Mouse (Mus musculus) limb, embryonic 14.5 days (tissue): ENCODE measurements around the gene Rabl3. TPM values are rescaled to one million over a fixed set of nuclear protein-coding genes. Genes with fewer than 3 reads are reported as not detected.

Experiments
- ATAC-seq: fragments of 200-750 bp; cut with Nextera tagmentation; 2 replicates; pipeline ENCODE4 v1.8.0; 2017; ENCODE audit warnings: low read depth, moderate number of reproducible peaks, moderate TSS enrichment; ENCODE audit not compliant: low FRiP score
- DNase-seq: peaks from one replicate; pipeline ENCODE4 v3.0.0-alpha.2; 2015; ENCODE audit warnings: low spot score
- H3K27ac ChIP-seq: fragments of 300-500 bp; sonication (generic); replicated peaks from 2 replicates; pipeline ENCODE4 v1.5.1; 2014; ENCODE audit warnings: low read depth, mild to moderate bottlenecking, low read length, moderate library complexity, mixed read lengths
- H3K27me3 ChIP-seq: fragments of 300-500 bp; sonication (generic); 2 replicates; pipeline ENCODE4 v1.6.1; 2014; ENCODE audit warnings: low read length, mixed read lengths; ENCODE audit not compliant: control insufficient read depth, insufficient read depth
- H3K36me3 ChIP-seq: fragments of 300-500 bp; sonication (generic); 2 replicates; pipeline ENCODE4 v1.6.1; 2014; ENCODE audit warnings: mild to moderate bottlenecking, low read length, moderate library complexity, mixed read lengths; ENCODE audit not compliant: control insufficient read depth, insufficient read depth
- H3K4me1 ChIP-seq: fragments of 300-500 bp; sonication (generic); 2 replicates; pipeline ENCODE4 v1.6.1; 2014; ENCODE audit warnings: antibody characterized with exemption, low read length, mixed read lengths; ENCODE audit not compliant: control insufficient read depth, insufficient read depth
- H3K4me2 ChIP-seq: fragments of 300-500 bp; sonication (generic); replicated peaks from 2 replicates; pipeline ENCODE4 v1.6.1; 2014; ENCODE audit warnings: low read depth, mild to moderate bottlenecking, low read length, moderate library complexity; ENCODE audit not compliant: severe bottlenecking
- H3K4me3 ChIP-seq: fragments of 300-500 bp; sonication (generic); replicated peaks from 2 replicates; pipeline ENCODE4 v1.5.1; 2014; ENCODE audit warnings: low read length
- H3K9ac ChIP-seq: fragments of 300-500 bp; sonication (generic); 2 replicates; pipeline ENCODE4 v1.6.1; 2014; ENCODE audit warnings: mild to moderate bottlenecking, low read depth, low read length, moderate library complexity; ENCODE audit not compliant: severe bottlenecking
- H3K9me3 ChIP-seq: fragments of 300-500 bp; sonication (generic); 2 replicates; pipeline ENCODE4 v1.6.1; 2016; ENCODE audit warnings: low read length; ENCODE audit not compliant: control insufficient read depth
- POLR2A ChIP-seq: fragments of 200-500 bp; IDR thresholded peaks from 2 replicates; pipeline ENCODE4 v1.8.0; 2012; ENCODE audit warnings: inconsistent platforms, mild to moderate bottlenecking, moderate library complexity, borderline replicate concordance; ENCODE audit not compliant: insufficient read depth, insufficient read length; ENCODE audit errors: extremely low read depth
- WGBS: fragments of 180-500 bp; shearing (Covaris S2); extraction: QIAGEN DNeasy Blood & Tissue Kit; methylation state at CpG from one replicate; pipeline ENCODE4 v1.1.7; 2014; 5-methylcytosine and 5-hydroxymethylcytosine counted together
- polyA plus RNA-seq, 2 experiments: library from polyadenylated mRNA; depleted of rRNA in 1 of 2; stranded (reverse) in 1 of 2; unstranded in 1 of 2; fragments of >200 nt; fragmentation: Nextera tagmentation in 1 of 2; extraction: Ambion mirVana in 1 of 2; gene quantifications; 2 replicates each; pipeline versions ENCODE4 v1.2.1 to v1.2.3; 2012 to 2014

Rabl3 gene
- polyA plus RNA-seq, 2 experiments, result 11.9 to 27.8 TPM

DNA sequence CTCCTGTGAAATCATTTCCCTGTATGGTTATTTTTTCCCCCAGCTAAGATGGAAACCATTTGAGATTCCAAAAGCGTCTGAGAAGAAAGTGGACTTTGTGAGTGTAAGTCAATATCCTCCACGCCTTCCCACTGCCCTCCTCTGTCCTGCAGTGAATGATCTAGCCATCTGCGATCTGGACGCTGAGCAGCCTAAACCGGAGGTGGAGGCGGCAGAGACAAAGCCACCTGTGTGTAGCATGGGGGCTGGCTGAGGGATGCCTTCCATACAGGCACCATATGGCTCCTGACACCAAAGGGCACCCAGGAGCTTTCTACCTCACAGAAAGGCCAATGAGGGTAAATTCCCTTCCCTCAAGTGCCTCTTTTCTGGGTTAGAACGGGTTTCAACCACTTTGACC, 71.4 kb downstream of the Rabl3 start:
- Histone ChIP-seq H3K27ac (no peak overlapping the region), H3K9me3 (no peaks in the 10 kb centered on the region), H3K9ac (no peak overlapping the region), H3K4me2 (no peak overlapping the region), H3K4me1 (peaks cover 16% of the 10 kb centered on the region), H3K4me3 (no peak overlapping the region), H3K36me3 (no peaks in the 10 kb centered on the region), H3K27me3 (no peaks in the 10 kb centered on the region)
- 57% methylated on average over 7 of the region's 7 CpGs for WGBS
- TF ChIP-seq POLR2A, result no peak
- DNase-seq, result no peak
- ATAC-seq, result no peak

DNA sequence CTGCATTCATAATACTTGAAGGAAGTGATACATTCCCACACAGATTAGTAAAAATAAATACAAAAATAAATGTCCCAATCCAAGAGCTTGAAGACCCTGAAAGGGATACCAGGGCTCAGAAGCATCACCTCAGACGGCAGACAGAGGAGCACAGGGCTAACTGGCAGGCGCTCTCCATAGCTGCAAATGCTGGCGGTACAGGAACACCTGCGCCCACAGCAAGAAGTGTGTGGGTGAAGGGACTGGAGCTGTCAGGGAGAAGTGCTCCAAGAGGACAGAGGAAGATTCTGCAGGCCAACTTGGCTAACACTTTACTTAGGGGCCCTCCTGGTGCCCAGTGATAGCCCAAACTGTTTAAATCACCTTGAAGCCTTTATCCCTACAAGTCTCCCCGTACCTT, 72.3 kb downstream of the Rabl3 start:
- Histone ChIP-seq H3K4me1 (peaks cover 20% of the 10 kb centered on the region), H3K9me3 (no peaks in the 10 kb centered on the region), H3K27me3 (no peaks in the 10 kb centered on the region), H3K4me3 (no peak overlapping the region), H3K36me3 (no peaks in the 10 kb centered on the region), H3K27ac (no peak overlapping the region), H3K9ac (no peak overlapping the region), H3K4me2 (no peak overlapping the region)
- TF ChIP-seq POLR2A, result no peak
- 99% methylated on average over 5 of the region's 5 CpGs for WGBS
- no peak for DNase-seq
- ATAC-seq, result no peak

DNA sequence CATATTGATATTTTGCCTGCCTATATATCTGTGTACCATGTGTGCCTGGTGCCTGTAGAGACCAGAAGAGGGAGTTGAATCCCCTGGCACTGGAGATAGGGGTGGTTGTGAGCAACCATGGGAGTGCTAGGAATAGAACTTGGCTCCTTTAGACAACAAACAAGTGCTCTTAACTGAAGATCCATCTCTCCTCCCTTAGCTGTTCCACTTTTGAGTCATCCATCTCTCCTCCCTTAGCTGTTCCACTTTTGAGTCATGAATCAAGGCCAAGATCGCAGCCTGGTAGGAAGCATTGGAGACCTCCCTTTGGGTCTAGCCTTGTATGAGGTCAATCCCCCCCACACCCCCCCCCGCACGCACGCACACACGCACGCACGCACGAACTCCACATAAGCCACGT, 74.9 kb downstream of the Rabl3 start:
- 66% methylated on average over 9 of the region's 9 CpGs for WGBS
- no peak for TF ChIP-seq POLR2A
- Histone ChIP-seq H3K4me2 (no peak overlapping the region), H3K4me1 (peaks cover 25% of the 10 kb centered on the region), H3K27me3 (no peaks in the 10 kb centered on the region), H3K9me3 (no peaks in the 10 kb centered on the region), H3K9ac (no peak overlapping the region), H3K36me3 (no peaks in the 10 kb centered on the region), H3K4me3 (no peak overlapping the region), H3K27ac (no peak overlapping the region)
- DNase-seq (no peak), ATAC-seq (no peak)

DNA sequence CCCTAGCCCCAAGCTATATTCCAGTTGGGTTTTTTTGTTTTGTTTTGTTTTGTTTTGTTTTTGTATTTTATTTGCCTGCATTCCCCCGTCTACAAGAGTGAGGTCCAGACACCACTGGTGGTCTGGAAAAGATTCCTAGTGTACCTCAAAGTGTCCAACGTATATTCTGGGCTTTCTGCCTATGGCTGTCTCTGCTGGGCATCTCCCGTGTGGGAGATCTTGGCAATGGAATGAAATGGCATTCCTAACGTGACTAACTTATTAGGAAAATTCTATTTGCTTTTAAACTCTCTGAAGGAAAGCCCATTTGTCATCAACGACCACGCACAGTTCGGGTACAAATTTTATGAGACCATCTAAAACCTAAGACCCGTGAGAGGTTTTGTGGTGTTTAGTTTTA, 75.7 kb downstream of the Rabl3 start:
- Histone ChIP-seq H3K27ac (no peak overlapping the region), H3K9me3 (no peaks in the 10 kb centered on the region), H3K4me3 (no peak overlapping the region), H3K4me1 (peaks cover 25% of the 10 kb centered on the region), H3K9ac (no peak overlapping the region), H3K27me3 (no peaks in the 10 kb centered on the region), H3K36me3 (no peaks in the 10 kb centered on the region), H3K4me2 (no peak overlapping the region)
- DNase-seq (no peak), ATAC-seq (no peak; the same call in 1 of the 2 replicates)
- TF ChIP-seq POLR2A, result no peak
- WGBS, result 22% methylated on average over 8 of the region's 8 CpGs

DNA sequence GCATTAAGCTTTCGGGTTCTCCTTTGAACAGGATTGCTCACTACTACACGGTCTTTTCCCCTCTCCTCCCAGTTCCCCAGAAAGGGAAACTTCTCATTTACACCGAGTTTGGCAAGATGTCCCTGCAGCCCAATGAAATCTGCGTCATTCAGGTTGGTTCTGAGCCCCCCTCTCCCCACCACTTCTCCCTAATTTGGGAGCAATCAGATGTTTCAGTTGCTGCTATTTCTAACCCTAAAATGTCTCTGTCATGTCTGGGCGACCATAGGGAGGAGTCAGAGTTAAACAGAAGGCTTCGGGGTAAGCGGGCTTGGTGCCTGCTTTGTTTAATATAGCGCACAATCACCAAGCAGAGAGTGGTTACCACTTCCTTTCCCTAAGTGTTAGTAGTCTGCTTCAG, 76.4 kb downstream of the Rabl3 start:
- no peak overlapping the region for H3K4me3 ChIP-seq
- WGBS, result 41% methylated on average over 8 of the region's 8 CpGs
- H3K9ac ChIP-seq, result no peak overlapping the region
- 0 out of 2 replicates have a peak overlapping the region, but pooled peaks have one; percentile 16 for H3K4me2 ChIP-seq
- no peaks in the 10 kb centered on the region for H3K9me3 ChIP-seq
- H3K27me3 ChIP-seq, result no peaks in the 10 kb centered on the region
- no peak for ATAC-seq
- H3K36me3 ChIP-seq, result no peaks in the 10 kb centered on the region
- DNase-seq, result no peak
- peaks cover 23% of the 10 kb centered on the region for H3K4me1 ChIP-seq
- TF ChIP-seq POLR2A, result no peak
- no peak overlapping the region for H3K27ac ChIP-seq

DNA sequence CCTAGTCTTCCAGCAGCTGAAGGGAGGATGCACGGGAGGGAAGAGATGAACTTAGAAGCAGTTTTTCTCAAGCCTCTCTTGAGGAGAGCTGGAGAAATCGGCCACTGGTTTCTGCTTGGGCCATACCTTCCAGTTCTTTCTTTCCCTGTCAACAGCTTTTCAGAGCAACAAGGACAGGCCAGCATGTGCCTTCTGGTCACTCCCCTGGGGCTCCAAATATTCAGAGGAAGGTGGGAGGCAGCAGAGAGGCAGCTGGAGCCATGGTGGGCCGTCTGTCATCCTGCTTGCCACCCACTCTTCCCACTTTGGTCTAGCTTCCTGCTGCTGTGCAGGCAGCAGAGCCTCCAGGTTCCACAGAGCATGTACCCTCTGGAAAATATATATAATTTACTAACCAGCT, 78.0 kb downstream of the Rabl3 start:
- H3K27ac ChIP-seq, result no peak overlapping the region
- ATAC-seq (no peak), DNase-seq (no peak)
- H3K9ac ChIP-seq, result no peak overlapping the region
- WGBS, result 17% methylated on average over 3 of the region's 3 CpGs
- H3K4me1 ChIP-seq, result peaks cover 23% of the 10 kb centered on the region
- no peaks in the 10 kb centered on the region for H3K36me3 ChIP-seq
- no peak for TF ChIP-seq POLR2A
- H3K9me3 ChIP-seq, result no peaks in the 10 kb centered on the region
- no peak overlapping the region for H3K4me2 ChIP-seq
- H3K27me3 ChIP-seq, result no peaks in the 10 kb centered on the region
- no peak overlapping the region for H3K4me3 ChIP-seq

Other genes starting within 250 kb of the Rabl3 start
- 0.08 TPM in 2 replicates for gene Stxbp5l, start 154.9 kb upstream of the Rabl3 start, polyA plus RNA-seq (2012; rRNA removed)
- 0.10 and 0.22 TPM in 2 replicates for gene Stxbp5l, start 154.9 kb upstream of the Rabl3 start, polyA plus RNA-seq (2014; fragmentation: Nextera tagmentation; extraction: Ambion mirVana)
- gene Gtf2e1, start 96 bp upstream of the Rabl3 start, polyA plus RNA-seq (2012; rRNA removed), result 17.7 and 23.0 TPM in 2 replicates
- 28.2 and 28.9 TPM in 2 replicates for gene Gtf2e1, start 96 bp upstream of the Rabl3 start, polyA plus RNA-seq (2014; fragmentation: Nextera tagmentation; extraction: Ambion mirVana)
- gene Hgd, start 40.3 kb downstream of the Rabl3 start, polyA plus RNA-seq (2012; rRNA removed), result 0.20 and 0.40 TPM in 2 replicates
- gene Hgd, start 40.3 kb downstream of the Rabl3 start, polyA plus RNA-seq (2014; fragmentation: Nextera tagmentation; extraction: Ambion mirVana), result 0.12 TPM in 1 of 2 replicates, not detected in the other
- 54.9 and 62.5 TPM in 2 replicates for gene Ndufb4, start 114.6 kb downstream of the Rabl3 start, polyA plus RNA-seq (2012; rRNA removed)
- 56.3 and 56.5 TPM in 2 replicates for gene Ndufb4, start 114.6 kb downstream of the Rabl3 start, polyA plus RNA-seq (2014; fragmentation: Nextera tagmentation; extraction: Ambion mirVana)
- 478 and 520 TPM in 2 replicates for gene Fstl1, start 237.0 kb downstream of the Rabl3 start, polyA plus RNA-seq (2012; rRNA removed)
- 865 and 910 TPM in 2 replicates for gene Fstl1, start 237.0 kb downstream of the Rabl3 start, polyA plus RNA-seq (2014; fragmentation: Nextera tagmentation; extraction: Ambion mirVana)